Mouse (Mus musculus) c-Kit-positive CD71-positive TER-119-positive erythroid progenitor cells, embryonic 14.5 days (primary cell): ENCODE results near the gene Olfr1380.
A peak's percentile ranks its signal among the peaks of the same experiment; 100 is the strongest.
"Not testable (repeated sequence)": the region's sequence is repeated elsewhere in the genome, so short reads cannot be mapped to it uniquely, and the experiment has no call there.

ENCODE experiments used
- DNase-seq: peaks from one replicate; pipeline ENCODE4 v3.0.0-alpha.2; 2013; ENCODE audit warnings: low spot score

Gene Olfr1380

GRCm38 (mm10) chr11:49556578-49556977 is at the start of gene Olfr1380:
TSS of gene Olfr1380 (plus strand) at chr11:49556878.
- not testable (repeated sequence) for DNase-seq

GRCm38 (mm10) chr11:49518086-49518485 is 38.6 kb upstream of the Olfr1380 start:
- DNase-seq: no peak

- no peak for DNase-seq
Observed at GRCm38 (mm10) chr11:49519348-49519747, 37.3 kb upstream of the Olfr1380 start, which contains the start of gene Olfr1383. TSS of gene Olfr1383 (plus strand) at chr11:49519648.

GRCm38 (mm10) chr11:49527947-49528346 is 28.7 kb upstream of the Olfr1380 start, which contains the start of gene Olfr1382:
TSS of gene Olfr1382 (plus strand) at chr11:49528247.
- no peak for DNase-seq

- no peak for DNase-seq
Observed at GRCm38 (mm10) chr11:49532761-49533160, 23.9 kb upstream of the Olfr1380 start.

- DNase-seq: not testable (repeated sequence)
Observed at GRCm38 (mm10) chr11:49536631-49537030, 20.0 kb upstream of the Olfr1380 start.

- DNase-seq: not testable (repeated sequence)
Observed at GRCm38 (mm10) chr11:49543149-49543548, 13.5 kb upstream of the Olfr1380 start, which contains the start of gene Olfr1381. TSS of gene Olfr1381 (plus strand) at chr11:49543449.

GRCm38 (mm10) chr11:49554033-49554432 is 2.6 kb upstream of the Olfr1380 start:
- not testable (repeated sequence) for DNase-seq

- peak; percentile 3 for DNase-seq
Observed at GRCm38 (mm10) chr11:49575054-49575453, 18.4 kb downstream of the Olfr1380 start.

GRCm38 (mm10) chr11:49580452-49580851 is 23.8 kb downstream of the Olfr1380 start:
- DNase-seq: not testable (repeated sequence)

- DNase-seq: no peak
Observed at GRCm38 (mm10) chr11:49590213-49590612, 33.5 kb downstream of the Olfr1380 start.

- DNase-seq: not testable (repeated sequence)
Observed at GRCm38 (mm10) chr11:49597149-49597548, 40.5 kb downstream of the Olfr1380 start.

- DNase-seq: not testable (repeated sequence)
Observed at GRCm38 (mm10) chr11:49608306-49608705, 51.6 kb downstream of the Olfr1380 start.

GRCm38 (mm10) chr11:49608938-49609867 is 52.5 kb downstream of the Olfr1380 start, which contains the start of gene Flt4:
TSS of gene Flt4 (plus strand) at chr11:49609263.
- not testable (repeated sequence) for DNase-seq

GRCm38 (mm10) chr11:49609868-49610824 is 53.5 kb downstream of the Olfr1380 start:
- not testable (repeated sequence) for DNase-seq

GRCm38 (mm10) chr11:49611349-49611748 is 54.7 kb downstream of the Olfr1380 start:
- not testable (repeated sequence) for DNase-seq

- DNase-seq: no peak
Observed at GRCm38 (mm10) chr11:49612154-49612553, 55.5 kb downstream of the Olfr1380 start.

GRCm38 (mm10) chr11:49613349-49613748 is 56.7 kb downstream of the Olfr1380 start:
- no peak for DNase-seq
